Mouse (Mus musculus) liver, adult 2 months (tissue): ENCODE results near the gene Fstl5. TPM values are rescaled to one million over a fixed set of nuclear protein-coding genes. Genes with fewer than 3 reads are reported as not detected.

Source experiments
- DNase-seq: peaks from one replicate; pipeline ENCODE4 v3.0.0-alpha.2; 2011; ENCODE audit warnings: low read depth, low spot score; ENCODE audit errors: extremely low read depth
- H3K27ac ChIP-seq: fragments of 200-500 bp; replicated peaks from 2 replicates; pipeline ENCODE4 v1.5.1; 2012; ENCODE audit warnings: low read depth, mild to moderate bottlenecking, control low read depth, inconsistent platforms, low read length; ENCODE audit not compliant: insufficient read depth
- H3K27me3 ChIP-seq: fragments of 200-500 bp; 2 replicates; pipeline ENCODE4 v1.6.1; 2012; ENCODE audit warnings: mild to moderate bottlenecking, moderate library complexity, low read length, inconsistent platforms; ENCODE audit not compliant: control insufficient read depth, insufficient read depth
- H3K36me3 ChIP-seq: fragments of 200-500 bp; 2 replicates; pipeline ENCODE4 v1.6.1; 2012; ENCODE audit warnings: low read length, inconsistent platforms; ENCODE audit not compliant: control insufficient read depth, insufficient read depth
- H3K4me1 ChIP-seq: fragments of 200-500 bp; 2 replicates; pipeline ENCODE4 v1.6.1; 2011; ENCODE audit warnings: low read length; ENCODE audit not compliant: control insufficient read depth, insufficient read depth
- H3K4me3 ChIP-seq: fragments of 200-500 bp; 2 replicates; pipeline ENCODE4 v1.5.1; 2011; ENCODE audit warnings: low read depth, mild to moderate bottlenecking, control low read depth, low read length, moderate library complexity; ENCODE audit not compliant: insufficient read depth
- H3K79me2 ChIP-seq: fragments of 200-500 bp; 2 replicates; pipeline ENCODE4 v1.6.1; 2012; ENCODE audit warnings: inconsistent platforms, mild to moderate bottlenecking, low read length, moderate library complexity; ENCODE audit not compliant: control insufficient read depth, insufficient read depth
- H3K9ac ChIP-seq: fragments of 200-500 bp; 2 replicates; pipeline ENCODE4 v1.6.1; 2012; ENCODE audit warnings: low read depth, mild to moderate bottlenecking, control low read depth, inconsistent platforms, low read length
- CTCF ChIP-seq: fragments of 200-500 bp; IDR thresholded peaks from 2 replicates; pipeline ENCODE4 v1.5.1; 2011; ENCODE audit warnings: low read depth, low read length, control low read depth
- POLR2A ChIP-seq: fragments of 200-500 bp; IDR thresholded peaks from 2 replicates; pipeline ENCODE4 v1.6.1; 2011; ENCODE audit warnings: low read length, control low read depth; ENCODE audit not compliant: insufficient read depth; ENCODE audit errors: extremely low read depth
- WGBS: fragments of 180-500 bp; shearing (Covaris S2); methylation state at CpG from one replicate; pipeline ENCODE4 v1.1.7; 2018; 5-methylcytosine and 5-hydroxymethylcytosine counted together
- polyA plus RNA-seq: library from polyadenylated mRNA; depleted of rRNA; stranded (reverse); fragments of >200 nt; gene quantifications from 2 replicates; pipeline ENCODE4 v1.2.3, GENCODE M21; 2012
- total RNA-seq: library from RNA; depleted of rRNA; stranded (reverse); fragments of >200 nt; gene quantifications from 2 replicates; pipeline ENCODE4 v1.2.3, GENCODE M21; 2014

Fstl5 gene
- total and polyA plus RNA-seq, 2 experiments: not detected

GRCm38 (mm10) chr3:76567346-76567745 lies 493.3 kb downstream of the Fstl5 start:
- Histone ChIP-seq H3K4me1 (no peaks in the 10 kb centered on the region), H3K4me3 (no peak overlapping the region), H3K27me3 (no peaks in the 10 kb centered on the region), H3K79me2 (no peaks in the 10 kb centered on the region), H3K27ac (no peak overlapping the region), H3K9ac (no peak overlapping the region), H3K36me3 (no peaks in the 10 kb centered on the region)
- no peak for DNase-seq
- TF ChIP-seq CTCF (no peak), POLR2A (no peak)

GRCm38 (mm10) chr3:76572478-76572877 lies 498.4 kb downstream of the Fstl5 start:
- Histone ChIP-seq H3K36me3 (no peaks in the 10 kb centered on the region), H3K4me3 (no peak overlapping the region), H3K4me1 (no peaks in the 10 kb centered on the region), H3K27ac (no peak overlapping the region), H3K79me2 (no peaks in the 10 kb centered on the region), H3K9ac (no peak overlapping the region), H3K27me3 (no peaks in the 10 kb centered on the region)
- WGBS: 68% methylated on average over 3 of the region's 3 CpGs
- DNase-seq: no peak
- TF ChIP-seq CTCF (no peak), POLR2A (no peak)

GRCm38 (mm10) chr3:76572920-76573541 lies 499.0 kb downstream of the Fstl5 start:
- no peak for DNase-seq
- 84% methylated on average over 3 of the region's 3 CpGs for WGBS
- TF ChIP-seq CTCF (no peak), POLR2A (no peak)
- H3K4me1 ChIP-seq: no peaks in the 10 kb centered on the region
- H3K27me3 ChIP-seq: no peaks in the 10 kb centered on the region
- H3K36me3 ChIP-seq: no peaks in the 10 kb centered on the region
- no peaks in the 10 kb centered on the region for H3K79me2 ChIP-seq
- no peak overlapping the region for H3K4me3 ChIP-seq
- H3K27ac ChIP-seq: no peak overlapping the region
- H3K9ac ChIP-seq: no peak overlapping the region

- no peaks in the 10 kb centered on the region for H3K27me3 ChIP-seq
- no peaks in the 10 kb centered on the region for H3K4me1 ChIP-seq
- TF ChIP-seq POLR2A: no peak
- no peak for TF ChIP-seq CTCF
- H3K79me2 ChIP-seq: no peaks in the 10 kb centered on the region
- no peaks in the 10 kb centered on the region for H3K36me3 ChIP-seq
- H3K9ac ChIP-seq: no peak overlapping the region
- DNase-seq: no peak
- H3K27ac ChIP-seq: no peak overlapping the region
- 58% methylated on average over 4 of the region's 4 CpGs for WGBS
- H3K4me3 ChIP-seq: no peak overlapping the region
These were observed 519.1 kb downstream of the Fstl5 start for GRCm38 (mm10) chr3:76593148-76593547.

DNA sequence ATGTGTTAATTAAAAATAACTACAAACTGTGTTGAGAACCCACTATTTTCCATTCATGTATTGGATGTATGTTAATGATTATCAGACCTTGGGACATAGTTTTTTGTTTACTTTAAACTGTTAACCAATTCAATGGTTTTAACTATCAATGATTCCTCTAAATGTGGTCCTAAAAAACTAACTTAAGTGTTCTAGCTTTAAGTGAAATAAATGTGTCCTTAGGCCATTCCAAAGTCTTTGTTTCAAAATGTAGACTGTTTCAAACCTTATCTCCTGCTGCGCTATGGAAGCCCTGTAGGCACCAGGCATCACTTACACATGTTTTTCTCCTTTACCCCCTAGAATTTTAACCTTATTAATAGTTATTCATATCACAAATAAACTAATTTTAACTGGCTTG lies 546.0 kb downstream of the Fstl5 start:
- WGBS: 3% methylated on average over 1 of the region's 1 CpGs
- no peaks in the 10 kb centered on the region for H3K79me2 ChIP-seq
- no peak overlapping the region for H3K27ac ChIP-seq
- no peak overlapping the region for H3K9ac ChIP-seq
- H3K36me3 ChIP-seq: no peaks in the 10 kb centered on the region
- TF ChIP-seq CTCF (no peak), POLR2A (no peak)
- peak; percentile 60 for DNase-seq
- no peak overlapping the region for H3K4me3 ChIP-seq
- H3K4me1 ChIP-seq: no peaks in the 10 kb centered on the region
- H3K27me3 ChIP-seq: no peaks in the 10 kb centered on the region

DNA sequence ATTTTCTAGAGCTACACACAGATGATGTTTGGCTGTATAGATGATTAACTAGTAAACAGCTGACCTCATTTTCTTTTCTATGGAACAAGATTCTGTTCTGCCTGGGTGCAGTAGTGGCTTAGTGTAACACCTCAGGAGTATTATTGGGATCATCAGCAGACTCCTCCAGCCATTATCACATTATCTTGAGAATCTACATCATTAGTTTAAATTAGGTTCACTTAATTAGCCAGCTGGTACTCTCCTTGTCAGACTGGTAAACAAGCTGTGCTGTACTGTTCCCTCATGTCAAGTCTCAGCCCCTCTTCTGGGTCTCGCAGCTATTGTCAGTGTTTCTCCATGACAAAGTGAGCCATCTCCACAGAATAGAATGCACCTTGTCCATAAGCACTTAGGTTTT lies 580.2 kb downstream of the Fstl5 start:
- Histone ChIP-seq H3K36me3 (no peaks in the 10 kb centered on the region), H3K27ac (no peak overlapping the region), H3K4me1 (no peaks in the 10 kb centered on the region), H3K79me2 (no peaks in the 10 kb centered on the region), H3K27me3 (no peaks in the 10 kb centered on the region), H3K4me3 (no peak overlapping the region), H3K9ac (no peak overlapping the region)
- no peak for DNase-seq
- TF ChIP-seq CTCF (no peak), POLR2A (no peak)
- WGBS: 92% methylated on average over 1 of the region's 1 CpGs
